Mouse (Mus musculus) layer of hippocampus, postnatal 14 days (tissue): Measurements from ENCODE around the gene Pold3. TPM values are rescaled to one million over a fixed set of nuclear protein-coding genes. Genes with fewer than 3 reads are reported as not detected.

ENCODE experiments used
- DNase-seq, 2 experiments: peaks; one replicate each; pipeline ENCODE4 v3.0.0; 2021 to 2022; ENCODE audit warnings: low spot score in 2 of 2, mixed read lengths in 1 of 2
- total RNA-seq, 2 experiments: library from RNA; stranded (reverse); gene quantifications; 2 replicates each; pipeline ENCODE4 v1.2.3; 2021

The Pold3 gene
- total RNA-seq, 2 experiments from 2014 or later, result 23.2 to 25.2 TPM

GRCm38 (mm10) chr7:100033672-100034071 is 87.7 kb downstream of the Pold3 start:
- no peak for DNase-seq

Other genes starting within 250 kb of the Pold3 start
- 10 to 100 TPM; 20.9 to 22.6 TPM for gene Rnf169, start 141.1 kb downstream of the Pold3 start, total RNA-seq
- gene Chrdl2, start 115.4 kb downstream of the Pold3 start, total RNA-seq, result under 1 TPM in 1 of 2 experiments, not detected in 1; 0.29 TPM
- 1 to 10 TPM; 4.8 to 6.5 TPM for gene Lipt2, start 37.7 kb upstream of the Pold3 start, total RNA-seq
- gene Kcne3, start 54.9 kb upstream of the Pold3 start, total RNA-seq, result not detected
- 100 to 1,000 TPM; 313 to 349 TPM for gene Pgm2l1, start 105.8 kb upstream of the Pold3 start, total RNA-seq
- 1 to 10 TPM; 5.7 to 7.7 TPM for gene P4ha3, start 164.0 kb upstream of the Pold3 start, total RNA-seq